Mouse (Mus musculus) testis, postnatal 10 days (tissue): ENCODE measurements at regions not wholly inside any gene's neighbourhood (a gene's known extent, or its start where the extent isn't known, plus 50 kb on each side); places are given as distances from the start of the nearest gene placed in this dataset.
A peak's percentile ranks its signal among the peaks of the same experiment; 100 is the strongest.

Experiments
- DNase-seq: peaks from one replicate; pipeline ENCODE4 v3.0.0; 2021; ENCODE audit warnings: low spot score

- no peak for DNase-seq
Observed at GRCm38 (mm10) chr10:126070984-126071713, 105.2 kb downstream of the Lrig3 start.

GRCm38 (mm10) chr10:126071714-126072057 lies 105.7 kb downstream of the Lrig3 start:
- DNase-seq: no peak

- DNase-seq: no peak
Observed at GRCm38 (mm10) chr10:126077313-126077966, 111.5 kb downstream of the Lrig3 start.

- peak; percentile 50 for DNase-seq
Observed at GRCm38 (mm10) chr10:126082576-126082975, 116.6 kb downstream of the Lrig3 start.

- DNase-seq: peak; percentile 43
Observed at GRCm38 (mm10) chr10:126086684-126087083, 120.7 kb downstream of the Lrig3 start.

GRCm38 (mm10) chr10:126094238-126094880 lies 128.4 kb downstream of the Lrig3 start:
- no peak for DNase-seq

- no peak for DNase-seq
Observed at GRCm38 (mm10) chr10:126097896-126098295, 131.9 kb downstream of the Lrig3 start.

- DNase-seq: no peak
Observed at GRCm38 (mm10) chr10:126102876-126103275, 136.9 kb downstream of the Lrig3 start.

- no peak for DNase-seq
Observed at GRCm38 (mm10) chr10:126113106-126113505, 147.1 kb downstream of the Lrig3 start.

GRCm38 (mm10) chr10:126115386-126115785 lies 149.4 kb downstream of the Lrig3 start:
- DNase-seq: no peak

GRCm38 (mm10) chr10:126121626-126122025 lies 155.7 kb downstream of the Lrig3 start:
- no peak for DNase-seq

GRCm38 (mm10) chr10:126122504-126122903 lies 156.5 kb downstream of the Lrig3 start:
- no peak for DNase-seq

- no peak for DNase-seq
Observed at GRCm38 (mm10) chr10:126133188-126133587, 167.2 kb downstream of the Lrig3 start.

- DNase-seq: no peak
Observed at GRCm38 (mm10) chr10:126133957-126134356, 168.0 kb downstream of the Lrig3 start.

GRCm38 (mm10) chr10:126138585-126138984 lies 172.6 kb downstream of the Lrig3 start:
- no peak for DNase-seq

GRCm38 (mm10) chr10:126141586-126141985 lies 175.6 kb downstream of the Lrig3 start:
- no peak for DNase-seq

- DNase-seq: peak; percentile 50
Observed at GRCm38 (mm10) chr10:126143833-126144232, 177.9 kb downstream of the Lrig3 start.

GRCm38 (mm10) chr10:126144609-126145202 lies 178.7 kb downstream of the Lrig3 start:
- no peak for DNase-seq

GRCm38 (mm10) chr10:126157300-126157699 lies 191.3 kb downstream of the Lrig3 start:
- DNase-seq: no peak

GRCm38 (mm10) chr10:126165215-126165614 lies 199.2 kb downstream of the Lrig3 start:
- DNase-seq: no peak

- no peak for DNase-seq
Observed at GRCm38 (mm10) chr10:126169095-126169873, 203.3 kb downstream of the Lrig3 start.

GRCm38 (mm10) chr10:126169874-126170163 lies 203.9 kb downstream of the Lrig3 start:
- DNase-seq: peak; percentile 65
